Mouse (Mus musculus) kidney, adult 11 months (tissue): ENCODE data around the gene Igf2r.
A peak's percentile ranks its signal among the peaks of the same experiment; 100 is the strongest.

Experiments used
- DNase-seq: peaks from one replicate; pipeline ENCODE4 v3.0.0; 2022

The Igf2r gene

GRCm38 (mm10) chr17:12769380-12769921 lies at the start of gene Igf2r:
Igf2r (minus strand) TSS chr17:12769664.
- peak; percentile 80 for DNase-seq

DNA sequence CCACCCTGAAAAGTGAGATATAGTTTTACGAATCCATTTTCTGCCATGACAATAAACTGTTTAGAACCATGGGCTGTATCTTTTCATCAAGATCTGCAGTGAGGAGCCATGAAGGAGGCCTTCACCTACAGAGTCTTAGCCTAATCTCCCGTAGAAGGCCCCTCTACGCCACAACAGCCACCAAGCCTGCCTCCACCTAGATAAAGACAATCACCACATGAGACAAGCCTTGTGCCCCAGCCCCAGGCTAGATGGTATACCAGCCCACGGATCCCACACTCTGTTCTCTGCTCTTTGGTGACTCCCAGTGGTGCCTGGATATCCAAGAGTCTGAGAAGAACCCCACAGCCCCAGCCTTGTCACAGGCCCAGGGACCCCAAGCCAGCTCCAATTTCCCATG lies 46.4 kb upstream of the Igf2r start:
- no peak for DNase-seq

- DNase-seq, result peak; percentile 31
Observed at GRCm38 (mm10) chr17:12814502-12814901, 45.0 kb upstream of the Igf2r start.

GRCm38 (mm10) chr17:12810973-12811303 lies 41.5 kb upstream of the Igf2r start:
- no peak for DNase-seq

GRCm38 (mm10) chr17:12810103-12810972 lies 40.9 kb upstream of the Igf2r start:
- peak; percentile 77 for DNase-seq

GRCm38 (mm10) chr17:12808851-12809250 lies 39.4 kb upstream of the Igf2r start:
- DNase-seq, result no peak

GRCm38 (mm10) chr17:12804584-12805445 lies 35.4 kb upstream of the Igf2r start:
- no peak for DNase-seq

DNA sequence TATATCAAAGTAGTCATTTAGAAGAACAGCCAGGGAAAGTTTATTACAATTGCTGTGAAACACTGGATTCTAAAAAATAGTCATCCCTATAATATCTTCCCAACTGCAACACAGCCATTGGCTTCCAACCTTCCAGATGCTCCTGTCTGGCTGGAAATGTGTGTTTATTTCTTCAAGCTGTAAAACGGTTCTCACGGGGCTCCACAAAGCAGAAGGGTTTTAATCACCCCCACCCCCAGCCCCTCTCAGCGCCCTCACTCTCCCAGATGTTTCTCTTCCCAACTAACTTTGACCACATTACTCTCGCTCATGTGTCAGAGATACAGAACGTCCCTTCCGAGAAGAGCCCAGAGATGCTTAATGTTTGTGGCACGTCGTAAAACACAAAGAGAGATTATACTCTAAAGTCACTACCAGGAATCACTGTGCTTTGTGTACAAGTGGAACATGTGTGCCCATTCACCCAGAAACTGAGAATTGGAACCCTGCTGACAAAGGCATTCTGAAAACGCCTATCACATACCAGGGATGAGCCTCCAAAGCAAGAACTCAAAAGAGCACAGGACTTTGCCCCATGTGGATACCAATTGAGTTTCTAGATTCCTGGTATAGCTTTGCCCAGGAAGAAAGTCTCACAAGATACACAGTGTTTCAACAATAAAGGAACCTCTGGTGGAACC lies 32.5 kb upstream of the Igf2r start:
- DNase-seq, result peak; percentile 59

GRCm38 (mm10) chr17:12799368-12800275 lies 30.2 kb upstream of the Igf2r start:
- no peak for DNase-seq

DNA sequence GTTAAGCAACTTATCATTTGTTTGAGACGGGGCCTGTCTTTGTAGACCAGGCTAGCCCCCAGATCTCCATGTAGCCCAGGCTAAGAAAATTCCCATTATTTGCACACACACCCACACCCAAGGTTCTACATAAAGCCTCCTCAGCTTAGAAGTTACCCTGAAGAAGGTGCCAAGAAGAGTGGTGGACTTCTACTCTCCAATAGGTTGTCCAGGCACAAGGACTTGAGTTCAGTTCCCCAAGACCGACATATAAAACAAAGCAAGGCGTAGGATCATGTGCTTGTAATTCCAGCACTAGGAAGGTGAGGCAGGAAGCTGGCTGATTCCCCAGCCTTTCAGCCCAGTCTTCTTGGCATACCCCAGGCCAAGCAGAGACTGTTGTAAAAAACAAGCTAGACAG lies 29.1 kb upstream of the Igf2r start:
- no peak for DNase-seq

DNA sequence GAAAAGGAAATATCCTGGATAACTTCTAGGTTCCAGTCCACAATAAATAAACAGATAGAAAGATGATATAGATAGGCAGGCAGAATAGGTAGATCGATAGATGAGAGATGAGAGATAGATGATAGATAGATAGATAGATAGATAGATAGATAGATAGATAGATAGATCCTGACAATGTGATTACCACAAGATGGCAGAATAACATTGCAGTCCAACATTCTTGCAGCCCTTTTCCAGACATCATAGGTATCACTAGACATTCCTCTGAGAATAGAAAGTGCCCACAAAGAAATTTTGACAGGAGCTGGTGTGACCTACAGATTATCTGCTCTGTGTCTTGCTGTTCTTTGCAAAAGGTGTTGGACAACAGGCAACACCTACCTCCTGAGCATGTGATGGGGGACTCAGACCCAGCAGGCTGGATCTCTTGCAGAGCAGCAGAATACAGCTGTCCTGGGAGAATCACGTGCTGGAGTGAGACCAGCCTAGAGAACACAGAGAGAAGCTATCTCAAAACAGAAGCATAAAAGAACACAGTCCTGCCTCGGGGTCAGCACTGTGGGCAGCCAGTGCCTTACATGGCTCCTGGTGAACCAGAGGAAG lies 28.1 kb upstream of the Igf2r start:
- DNase-seq, result no peak

DNA sequence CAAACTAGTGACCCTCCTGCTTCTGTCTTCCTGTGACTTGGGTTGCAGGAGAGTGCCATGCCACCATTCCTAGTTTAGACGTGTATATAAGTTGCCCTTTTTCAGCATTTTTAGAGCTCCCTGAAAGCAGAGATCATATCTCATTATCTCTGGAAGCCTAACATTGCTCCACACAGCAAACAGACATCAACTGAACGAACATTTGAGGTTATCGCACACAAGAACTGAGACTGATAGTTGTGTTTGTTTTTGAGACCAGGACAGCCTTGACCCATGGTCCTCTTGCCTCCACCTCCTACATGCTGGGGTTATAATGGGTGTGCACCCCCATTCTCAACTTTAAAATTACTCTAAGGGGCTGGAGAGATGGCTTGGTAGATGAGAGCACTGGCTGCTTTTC lies 27.2 kb upstream of the Igf2r start:
- no peak for DNase-seq

- DNase-seq, result peak; percentile 80
Observed at GRCm38 (mm10) chr17:12793660-12794406, 24.4 kb upstream of the Igf2r start.

- peak; percentile 91 for DNase-seq
Observed at GRCm38 (mm10) chr17:12792422-12793206, 23.1 kb upstream of the Igf2r start.

- DNase-seq, result peak; percentile 26
Observed at GRCm38 (mm10) chr17:12791420-12791819, 22.0 kb upstream of the Igf2r start.

GRCm38 (mm10) chr17:12791079-12791406 lies 21.6 kb upstream of the Igf2r start:
- DNase-seq, result no peak

- DNase-seq, result peak; percentile 24
Observed at GRCm38 (mm10) chr17:12790353-12791078, 21.1 kb upstream of the Igf2r start.

DNA sequence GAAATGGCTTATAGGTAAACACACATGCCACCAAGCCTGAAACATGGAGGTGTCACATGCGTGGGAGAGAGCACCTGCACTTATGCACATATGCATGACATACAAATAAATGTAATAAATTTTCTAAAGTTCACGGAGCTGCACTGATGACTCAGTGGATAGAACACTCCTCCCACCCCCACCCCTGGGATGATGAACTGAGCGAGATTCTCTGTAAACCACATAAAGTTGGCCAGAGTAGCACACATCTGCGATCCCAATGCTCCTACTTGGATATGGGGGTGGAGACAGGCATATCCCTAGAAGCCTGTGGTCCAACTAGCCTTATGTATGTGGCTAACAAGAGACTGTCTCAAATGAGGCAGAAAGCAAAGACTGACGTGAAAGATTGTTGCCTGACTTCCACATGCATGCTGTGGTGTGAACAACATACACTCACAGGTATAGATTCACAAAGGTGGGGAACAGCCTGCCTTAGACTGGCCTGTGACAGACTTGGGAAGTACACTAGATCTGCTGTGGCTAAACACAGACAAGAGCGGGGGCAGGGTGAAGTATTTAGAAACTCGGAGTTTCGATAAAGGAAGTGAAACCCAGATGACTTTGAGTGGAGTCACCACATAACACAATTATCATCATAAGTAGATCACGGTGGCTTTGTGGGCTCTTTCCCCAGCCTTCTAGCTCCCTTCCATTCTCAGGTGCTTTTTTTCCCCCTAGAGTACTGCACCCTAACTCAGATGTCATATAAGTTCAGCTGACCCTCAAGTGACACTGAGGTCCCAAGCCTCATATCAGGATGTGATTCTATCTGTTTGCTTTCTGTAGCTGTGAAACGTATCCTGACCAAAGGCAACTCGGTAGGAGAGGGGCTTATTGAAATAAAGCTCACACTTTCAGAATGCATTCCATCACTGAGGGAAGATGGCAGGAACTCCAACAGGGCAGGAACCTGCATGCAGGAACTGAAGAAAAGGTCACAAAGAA lies 13.7 kb upstream of the Igf2r start:
- DNase-seq, result no peak
